Mouse (Mus musculus): ENCODE data around the gene Sbf2. TPM values are rescaled to one million over a fixed set of nuclear protein-coding genes. Genes with fewer than 3 reads are reported as not detected.
"Not testable (repeated sequence)": the region's sequence is repeated elsewhere in the genome, so short reads cannot be mapped to it uniquely, and the experiment has no call there.

Sbf2 gene
- polyA plus RNA-seq, 1 experiment from 2014 or later = 62.1 TPM

DNA sequence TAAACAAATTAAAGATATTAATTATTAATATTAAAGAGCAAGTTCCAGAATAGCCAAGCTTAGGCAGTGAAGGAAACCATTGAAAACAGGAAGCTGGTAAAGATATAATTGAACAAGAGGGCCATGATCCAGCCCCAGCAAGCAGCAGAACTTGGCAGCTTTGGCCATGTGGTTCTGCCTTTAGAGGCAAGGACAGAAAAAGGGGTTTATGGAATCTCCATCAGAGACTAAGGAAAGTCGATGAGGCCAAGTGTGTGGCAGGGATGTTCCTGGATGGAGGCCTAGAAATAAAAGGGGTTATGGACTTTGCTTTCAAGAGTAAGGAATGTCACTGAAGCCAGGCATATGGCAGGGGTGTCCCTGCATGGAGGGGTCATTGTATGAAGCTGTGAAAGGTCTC lies 198.4 kb downstream of the Sbf2 start:
- Histone ChIP-seq H3K9ac (no peak overlapping the region), H3K4me2 (no peak overlapping the region), H3K4me1 (replicated peaks) (no peaks in the 10 kb centered on the region), H3K36me3 (peaks cover 36% of the 10 kb centered on the region), H3K9me3 (no peaks in the 10 kb centered on the region), H3K4me3 (no peak overlapping the region), H3K27ac (no peak overlapping the region), H3K27me3 (no peaks in the 10 kb centered on the region)
- 89% methylated on average over 1 of the region's 1 CpGs for WGBS
- no peak for ATAC-seq (ENCODE audit: low FRiP score)

GRCm38 (mm10) chr7:110414276-110414675 lies 200.4 kb downstream of the Sbf2 start:
- Histone ChIP-seq H3K4me1 (replicated peaks) (no peaks in the 10 kb centered on the region), H3K4me2 (no peak overlapping the region), H3K4me3 (no peak overlapping the region), H3K9me3 (no peaks in the 10 kb centered on the region), H3K9ac (no peak overlapping the region), H3K36me3 (peaks cover 43% of the 10 kb centered on the region), H3K27ac (no peak overlapping the region), H3K27me3 (no peaks in the 10 kb centered on the region)
- WGBS = 94% methylated on average over 5 of the region's 5 CpGs
- no peak for ATAC-seq (ENCODE audit: low FRiP score)

DNA sequence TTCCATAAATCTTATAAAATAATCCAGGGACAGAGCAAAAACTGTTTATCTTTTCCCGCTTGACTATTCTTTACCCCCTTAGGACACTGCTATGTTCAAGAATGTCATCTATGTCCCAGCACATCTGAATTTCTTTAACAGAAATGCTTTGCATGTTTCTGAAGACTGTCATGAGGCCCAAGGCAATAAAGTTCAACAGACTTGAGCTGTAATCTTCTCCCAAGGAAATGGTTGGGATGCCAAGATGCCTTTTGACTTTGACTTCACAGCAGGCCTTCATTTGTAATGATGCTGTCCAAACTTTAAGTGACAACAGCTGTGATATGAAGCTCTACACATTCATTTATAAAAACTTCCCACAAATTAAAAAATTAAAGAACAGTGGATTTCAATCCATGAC lies 212.6 kb downstream of the Sbf2 start:
- H3K9ac ChIP-seq = no peak overlapping the region
- no peak overlapping the region for H3K4me3 ChIP-seq
- ATAC-seq (ENCODE audit: low FRiP score) = no peak
- peaks cover 29% of the 10 kb centered on the region for H3K36me3 ChIP-seq
- H3K27me3 ChIP-seq = no peaks in the 10 kb centered on the region
- H3K9me3 ChIP-seq = no peaks in the 10 kb centered on the region
- no peaks in the 10 kb centered on the region for H3K4me1 ChIP-seq (replicated peaks)
- no peak overlapping the region for H3K27ac ChIP-seq
- WGBS = 83% methylated on average over 1 of the region's 1 CpGs
- no peak overlapping the region for H3K4me2 ChIP-seq

DNA sequence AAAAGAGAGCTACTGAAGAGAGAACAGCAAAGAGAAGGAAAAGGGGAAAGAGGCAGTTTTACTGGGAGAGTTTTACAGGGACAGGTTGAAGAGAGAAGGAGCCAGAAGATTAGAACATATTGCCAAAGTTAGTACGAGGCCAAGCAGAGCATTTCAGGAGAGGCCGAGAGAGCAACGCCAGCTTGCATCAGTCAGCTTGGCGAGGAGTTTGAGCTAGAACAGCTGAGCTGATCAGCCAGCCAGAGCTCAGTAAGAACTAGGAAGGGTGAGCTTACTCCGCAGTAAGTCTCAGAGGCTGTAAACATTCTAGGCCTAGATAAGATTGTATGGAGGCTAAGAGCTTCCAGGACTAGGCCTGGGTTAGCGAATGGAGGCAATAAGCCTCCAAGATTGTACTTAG lies 222.1 kb downstream of the Sbf2 start:
- no peak overlapping the region for H3K9ac ChIP-seq
- no peaks in the 10 kb centered on the region for H3K9me3 ChIP-seq
- 95% methylated on average over 6 of the region's 6 CpGs for WGBS
- no peak overlapping the region for H3K27ac ChIP-seq
- no peak overlapping the region for H3K4me3 ChIP-seq
- H3K4me2 ChIP-seq = no peak overlapping the region
- peaks cover 5% of the 10 kb centered on the region for H3K36me3 ChIP-seq
- H3K27me3 ChIP-seq = no peaks in the 10 kb centered on the region
- H3K4me1 ChIP-seq (replicated peaks) = no peaks in the 10 kb centered on the region
- ATAC-seq (ENCODE audit: low FRiP score) = no peak

DNA sequence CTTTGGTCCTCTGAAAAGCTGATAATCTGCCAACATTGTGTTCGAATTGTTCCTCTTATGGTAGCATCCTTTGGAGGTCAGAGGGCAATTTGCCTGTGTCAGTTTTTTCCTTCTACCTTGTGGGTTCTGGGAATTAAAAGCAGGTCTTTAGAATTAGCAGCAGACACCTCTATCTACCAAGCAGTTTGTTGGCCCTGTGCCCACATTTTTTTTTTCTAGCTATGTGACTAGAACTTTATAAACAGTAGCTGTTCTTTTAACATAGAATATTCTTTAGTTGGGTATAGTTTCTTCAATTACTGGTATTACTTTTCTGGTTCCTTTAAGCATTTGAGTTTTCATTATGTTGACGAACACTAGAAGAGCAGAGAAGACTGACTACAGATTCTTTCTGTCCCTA lies 223.1 kb downstream of the Sbf2 start:
- Histone ChIP-seq H3K4me2 (no peak overlapping the region), H3K4me1 (replicated peaks) (no peaks in the 10 kb centered on the region), H3K9ac (no peak overlapping the region), H3K4me3 (no peak overlapping the region), H3K36me3 (no peaks in the 10 kb centered on the region), H3K27me3 (no peaks in the 10 kb centered on the region), H3K27ac (no peak overlapping the region), H3K9me3 (no peaks in the 10 kb centered on the region)
- WGBS = 94% methylated on average over 2 of the region's 2 CpGs
- ATAC-seq (ENCODE audit: low FRiP score) = no peak

DNA sequence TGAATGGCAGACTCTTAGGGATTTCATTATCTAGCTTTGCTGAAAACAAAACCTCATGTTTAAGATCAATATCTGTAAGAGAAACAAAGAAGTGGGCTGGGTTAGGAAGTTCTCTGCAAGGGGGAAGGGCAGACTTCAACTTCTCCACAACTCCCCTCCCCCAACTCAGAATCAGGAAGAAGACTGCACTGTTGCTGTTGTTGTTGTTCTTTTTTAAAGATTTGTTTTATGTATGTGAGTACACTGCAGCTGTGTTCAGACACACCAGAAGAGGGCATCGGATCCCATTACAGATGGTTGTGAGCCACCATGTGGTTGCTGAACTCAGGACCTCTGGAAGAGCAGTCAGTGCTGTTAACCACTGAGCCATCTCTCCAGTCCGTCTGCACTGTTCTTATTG lies 225.8 kb downstream of the Sbf2 start:
- WGBS = 74% methylated on average over 2 of the region's 2 CpGs
- not testable (repeated sequence) for ATAC-seq (ENCODE audit: low FRiP score)

DNA sequence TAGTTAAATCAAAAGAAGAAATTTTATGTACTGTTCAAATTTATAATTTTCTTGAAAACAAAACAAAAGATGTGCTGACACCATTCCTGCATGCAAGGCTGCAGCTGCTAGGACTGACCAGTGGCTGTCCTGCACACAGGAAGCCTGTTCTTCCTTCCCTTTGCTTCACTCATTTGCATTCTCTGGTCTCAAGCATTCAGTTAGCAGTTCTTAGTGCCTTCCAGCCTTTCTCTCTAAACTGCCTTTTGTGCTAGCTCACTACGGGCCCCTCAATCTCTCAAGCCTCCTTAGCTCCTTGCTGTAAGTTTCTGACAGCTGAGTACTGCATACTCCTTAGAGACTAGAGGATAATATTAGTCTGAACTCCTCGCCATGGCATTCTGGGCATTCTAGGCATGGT lies 227.2 kb downstream of the Sbf2 start:
- Histone ChIP-seq H3K27ac (no peak overlapping the region), H3K36me3 (no peaks in the 10 kb centered on the region), H3K4me3 (no peak overlapping the region), H3K27me3 (no peaks in the 10 kb centered on the region), H3K9ac (no peak overlapping the region), H3K4me1 (replicated peaks) (no peaks in the 10 kb centered on the region), H3K9me3 (no peaks in the 10 kb centered on the region), H3K4me2 (no peak overlapping the region)
- no peak for ATAC-seq (ENCODE audit: low FRiP score)
- WGBS = 42% methylated on average over 2 of the region's 2 CpGs

More for the DNA sequence above, 225.8 kb downstream of the Sbf2 start:
- not testable (repeated sequence) for H3K27ac ChIP-seq; H3K9ac ChIP-seq; H3K4me2 ChIP-seq; H3K9me3 ChIP-seq; H3K4me1 ChIP-seq (replicated peaks); H3K36me3 ChIP-seq; H3K27me3 ChIP-seq; H3K4me3 ChIP-seq

DNA sequence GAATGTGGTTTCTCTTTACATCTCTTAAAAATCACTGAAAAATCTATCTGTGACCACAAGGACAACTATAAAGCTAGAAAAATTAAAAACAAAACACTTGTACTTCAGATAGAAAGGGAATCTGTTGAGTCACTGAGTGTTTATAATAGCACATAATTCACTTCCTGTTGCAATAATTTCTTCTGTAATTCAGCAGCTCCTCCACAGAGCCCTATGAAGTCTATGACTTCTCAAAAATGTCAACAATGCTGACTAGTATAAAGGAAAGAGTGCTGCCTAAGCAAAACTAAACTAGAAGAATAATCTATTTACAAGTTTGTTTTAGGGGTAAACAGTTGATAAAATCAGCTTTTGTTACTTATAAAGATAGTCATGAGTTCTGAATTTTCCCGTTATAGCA lies 229.2 kb downstream of the Sbf2 start:
- no peaks in the 10 kb centered on the region for H3K4me1 ChIP-seq (replicated peaks)
- no peak overlapping the region for H3K4me3 ChIP-seq
- ATAC-seq (ENCODE audit: low FRiP score) = no peak
- H3K36me3 ChIP-seq = no peaks in the 10 kb centered on the region
- H3K4me2 ChIP-seq = no peak overlapping the region
- no peaks in the 10 kb centered on the region for H3K9me3 ChIP-seq
- no peak overlapping the region for H3K27ac ChIP-seq
- H3K9ac ChIP-seq = no peak overlapping the region
- H3K27me3 ChIP-seq = no peaks in the 10 kb centered on the region
- 92% methylated on average over 1 of the region's 1 CpGs for WGBS

DNA sequence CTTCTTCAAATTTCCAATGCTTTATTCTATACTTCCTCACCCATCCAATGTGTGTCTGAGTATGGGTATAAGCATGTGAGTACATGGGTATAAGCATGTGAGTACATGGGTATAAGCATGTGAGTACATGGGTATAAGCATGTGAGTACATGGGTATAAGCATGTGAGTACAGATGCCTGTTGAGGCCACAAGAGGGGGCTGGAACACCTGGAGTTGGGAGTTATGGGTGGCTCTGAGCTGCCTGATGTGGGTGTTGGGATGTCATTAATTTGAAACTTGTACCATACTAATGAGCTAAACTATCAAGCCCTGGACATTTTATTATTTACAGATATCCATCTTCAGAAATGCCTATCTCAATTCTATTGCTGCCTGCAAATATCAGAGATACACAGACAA lies 230.4 kb downstream of the Sbf2 start:
- H3K4me1 ChIP-seq (replicated peaks) = no peaks in the 10 kb centered on the region
- H3K4me3 ChIP-seq = no peak overlapping the region
- H3K27me3 ChIP-seq = no peaks in the 10 kb centered on the region
- no peak overlapping the region for H3K9ac ChIP-seq
- ATAC-seq (ENCODE audit: low FRiP score) = no peak
- no peaks in the 10 kb centered on the region for H3K9me3 ChIP-seq
- H3K4me2 ChIP-seq = no peak overlapping the region
- no peaks in the 10 kb centered on the region for H3K36me3 ChIP-seq
- no peak overlapping the region for H3K27ac ChIP-seq

DNA sequence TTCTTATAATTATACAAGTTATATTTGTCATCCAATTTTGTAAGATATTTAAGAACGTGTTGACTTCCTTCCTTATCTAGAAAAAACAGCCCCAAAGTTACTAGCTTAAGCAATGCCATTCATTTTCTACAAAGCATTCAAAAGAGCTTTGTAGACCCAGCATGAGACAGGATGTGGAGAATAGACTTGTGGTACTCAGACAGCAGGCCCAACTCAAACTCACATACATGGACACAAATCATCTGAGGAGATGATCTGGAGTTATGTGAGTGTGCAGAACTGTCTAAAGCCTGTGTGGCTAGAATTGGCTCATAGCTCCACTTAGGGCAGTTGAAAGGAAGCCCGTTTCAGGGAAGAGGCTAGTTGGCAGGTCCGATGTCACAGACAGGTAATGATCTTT lies 233.1 kb downstream of the Sbf2 start:
- Histone ChIP-seq H3K27ac (no peak overlapping the region), H3K27me3 (no peaks in the 10 kb centered on the region), H3K4me3 (no peak overlapping the region), H3K9me3 (no peaks in the 10 kb centered on the region), H3K9ac (no peak overlapping the region), H3K4me2 (no peak overlapping the region), H3K4me1 (replicated peaks) (no peaks in the 10 kb centered on the region), H3K36me3 (peaks cover 4% of the 10 kb centered on the region)
- WGBS = 87% methylated on average over 3 of the region's 3 CpGs
- ATAC-seq (ENCODE audit: low FRiP score) = no peak

DNA sequence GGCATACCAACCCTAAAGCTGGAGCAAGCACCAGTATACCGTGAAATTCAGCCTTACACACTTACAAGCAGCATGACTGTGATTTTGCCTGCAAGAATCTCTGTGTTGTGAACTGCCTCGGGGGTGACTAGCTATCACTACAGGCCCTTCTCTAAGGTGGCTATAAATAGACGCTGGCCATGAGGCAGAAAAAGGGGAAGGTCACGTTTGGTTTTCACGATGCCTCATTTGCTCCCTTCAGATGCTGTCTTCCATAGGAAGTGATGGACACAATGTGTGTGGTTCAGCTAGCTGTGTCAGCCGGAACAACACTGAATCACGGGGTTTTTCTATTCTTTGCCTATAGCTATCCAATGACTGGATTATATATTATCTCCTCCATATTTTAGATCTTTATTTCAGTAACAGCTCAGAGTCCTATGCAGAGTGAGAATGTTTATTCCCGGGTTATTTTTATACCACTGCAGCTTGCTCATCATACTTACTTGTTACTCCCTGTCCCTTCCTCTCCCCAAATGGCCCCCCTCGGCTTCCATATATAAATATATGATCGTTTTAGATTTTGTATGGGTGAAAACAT lies 235.3 kb downstream of the Sbf2 start:
- WGBS = 80% methylated on average over 10 of the region's 10 CpGs
- Histone ChIP-seq H3K9ac (no peak overlapping the region), H3K27me3 (no peaks in the 10 kb centered on the region), H3K36me3 (peaks cover 20% of the 10 kb centered on the region), H3K4me1 (replicated peaks) (no peaks in the 10 kb centered on the region), H3K4me3 (no peak overlapping the region), H3K4me2 (no peak overlapping the region), H3K27ac (no peak overlapping the region), H3K9me3 (no peaks in the 10 kb centered on the region)
- ATAC-seq (ENCODE audit: low FRiP score) = no peak

DNA sequence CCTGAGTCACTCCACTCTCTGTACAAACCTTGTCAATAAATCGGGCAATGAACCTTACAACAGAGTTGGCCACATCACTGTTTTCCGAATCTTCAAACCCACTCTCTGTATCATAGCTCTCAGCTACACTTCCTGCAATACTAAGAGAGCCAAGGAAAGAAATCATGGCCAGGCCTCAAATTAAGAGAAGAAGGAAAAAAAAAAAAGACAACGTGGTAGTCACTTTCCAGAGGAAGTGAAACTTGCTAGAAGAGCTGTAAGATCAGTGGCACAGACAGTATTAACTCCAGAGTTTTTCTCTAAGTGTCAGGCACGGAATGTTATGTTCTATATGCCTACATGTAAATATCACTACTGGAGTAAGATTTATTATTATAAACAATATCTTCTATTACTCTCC lies 242.2 kb downstream of the Sbf2 start:
- H3K27ac ChIP-seq = no peak overlapping the region
- no peak for ATAC-seq (ENCODE audit: low FRiP score)
- H3K9me3 ChIP-seq = no peaks in the 10 kb centered on the region
- no peaks in the 10 kb centered on the region for H3K27me3 ChIP-seq
- no peaks in the 10 kb centered on the region for H3K4me1 ChIP-seq (replicated peaks)
- 91% methylated on average over 4 of the region's 4 CpGs for WGBS
- no peak overlapping the region for H3K4me3 ChIP-seq
- no peak overlapping the region for H3K4me2 ChIP-seq
- peaks cover 55% of the 10 kb centered on the region for H3K36me3 ChIP-seq
- H3K9ac ChIP-seq = no peak overlapping the region

- 93% methylated on average over 11 of the region's 11 CpGs for whole genome bisulfite sequencing
- Histone ChIP-seq H3K4me2 (no peak overlapping the region), H3K9me3 (no peaks in the 10 kb centered on the region), H3K9ac (no peak overlapping the region), H3K4me3 (no peak overlapping the region), H3K27me3 (no peaks in the 10 kb centered on the region), H3K36me3 (peaks cover 60% of the 10 kb centered on the region), H3K4me1 (replicated peaks) (no peaks in the 10 kb centered on the region), H3K27ac (no peak overlapping the region)
- no peak for ATAC-seq (ENCODE audit: low FRiP score)
Measured at GRCm38 (mm10) chr7:110362005-110362404, 252.7 kb downstream of the Sbf2 start.

- ATAC-seq (ENCODE audit: low FRiP score) = no peak
- Histone ChIP-seq H3K9me3 (no peaks in the 10 kb centered on the region), H3K4me1 (replicated peaks) (no peaks in the 10 kb centered on the region), H3K9ac (no peak overlapping the region), H3K27ac (no peak overlapping the region), H3K27me3 (no peaks in the 10 kb centered on the region), H3K4me2 (no peak overlapping the region), H3K36me3 (peaks cover 55% of the 10 kb centered on the region), H3K4me3 (no peak overlapping the region)
- WGBS = 96% methylated on average over 1 of the region's 1 CpGs
Measured at GRCm38 (mm10) chr7:110361516-110361915, 253.2 kb downstream of the Sbf2 start.

Data from hindbrain, embryonic 13.5 days (tissue).